Mouse (Mus musculus) midbrain, embryonic 10.5 days (tissue): ENCODE results near the gene Plod1. TPM values are rescaled to one million over a fixed set of nuclear protein-coding genes. Genes with fewer than 3 reads are reported as not detected.

Experiments
- DNase-seq: peaks from one replicate; pipeline ENCODE4 v3.0.0-alpha.2; 2017; ENCODE audit warnings: low spot score
- H3K27ac ChIP-seq: fragments of 300-500 bp; sonication (generic); replicated peaks from 2 replicates; pipeline ENCODE4 v1.5.1; 2016; ENCODE audit warnings: mild to moderate bottlenecking
- H3K27me3 ChIP-seq: fragments of 300-500 bp; sonication (generic); 2 replicates; pipeline ENCODE4 v1.6.1; 2016; ENCODE audit warnings: low read depth, mild to moderate bottlenecking; ENCODE audit not compliant: poor library complexity, severe bottlenecking
- H3K36me3 ChIP-seq: fragments of 300-500 bp; sonication (generic); 2 replicates; pipeline ENCODE4 v1.6.1; 2016; ENCODE audit warnings: mild to moderate bottlenecking, moderate library complexity
- H3K4me1 ChIP-seq: fragments of 300-500 bp; sonication (generic); 2 replicates; pipeline ENCODE4 v1.6.1; 2016
- H3K4me3 ChIP-seq: fragments of 300-500 bp; sonication (generic); 2 replicates; pipeline ENCODE4 v1.5.1; 2016; ENCODE audit warnings: mild to moderate bottlenecking, moderate library complexity
- H3K9me3 ChIP-seq: fragments of 300-500 bp; sonication (generic); replicated peaks from 2 replicates; pipeline ENCODE4 v1.6.1; 2016; ENCODE audit warnings: mild to moderate bottlenecking
- WGBS: fragments of 180-500 bp; shearing (Covaris S2); methylation state at CpG from one replicate; pipeline ENCODE4 v1.1.7; 2016; 5-methylcytosine and 5-hydroxymethylcytosine counted together
- polyA plus RNA-seq: library from polyadenylated mRNA; unstranded; fragments of >200 nt; fragmentation: Nextera tagmentation; extraction: Ambion mirVana; gene quantifications from 2 replicates; pipeline ENCODE4 v1.2.1, GENCODE M21; 2016

The Plod1 gene
- polyA plus RNA-seq, 1 experiment from 2014 or later, result 26.9 TPM

DNA sequence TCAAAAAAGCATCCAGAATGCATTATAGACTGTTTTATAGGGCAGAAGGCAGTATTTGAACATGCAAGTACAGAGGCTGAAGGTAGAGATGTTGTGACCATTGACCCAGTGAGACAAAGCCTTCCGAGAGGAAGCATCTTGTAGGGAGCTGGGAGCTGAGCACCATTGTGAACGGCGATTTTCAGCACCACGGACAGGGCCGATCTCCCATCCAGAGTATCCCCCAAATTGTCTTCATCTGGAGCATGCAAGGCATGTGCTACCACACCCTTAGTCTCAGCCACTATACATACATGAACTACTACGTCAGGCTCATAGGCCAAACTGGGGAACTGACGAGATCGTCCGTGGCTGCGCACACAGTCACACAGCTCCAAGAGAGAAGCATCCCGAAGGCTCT is 20.6 kb upstream of the Plod1 start:
- peak; percentile 47 for DNase-seq
- WGBS, result 40% methylated on average over 11 of the region's 11 CpGs

DNA sequence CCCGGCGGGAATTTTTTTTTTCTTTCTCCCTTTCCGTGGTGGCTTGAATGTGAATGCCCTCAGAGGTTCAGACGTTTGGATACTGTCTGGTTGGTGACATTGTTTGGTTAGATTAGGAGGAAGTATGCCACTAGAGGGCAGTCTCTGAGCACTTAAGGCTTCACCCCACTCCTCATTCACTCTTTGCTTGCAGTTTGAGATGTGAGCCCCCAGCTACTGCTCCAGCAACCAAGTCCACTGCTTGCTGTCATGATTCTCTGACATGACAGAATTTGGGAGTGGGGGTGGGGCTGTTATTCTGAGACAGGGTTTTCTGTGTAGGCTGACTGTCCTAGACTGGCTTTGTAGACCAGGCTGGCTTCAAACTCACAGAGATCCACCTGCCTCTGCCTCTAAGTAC is 17.0 kb upstream of the Plod1 start:
- Histone ChIP-seq H3K27me3 (no peaks in the 10 kb centered on the region), H3K4me3 (no peak overlapping the region), H3K4me1 (no peaks in the 10 kb centered on the region), H3K27ac (no peak overlapping the region), H3K9me3 (no peaks in the 10 kb centered on the region), H3K36me3 (peaks cover 3% of the 10 kb centered on the region)
- DNase-seq, result no peak
- 16% methylated on average over 4 of the region's 4 CpGs for WGBS

More for the DNA sequence above, 20.6 kb upstream of the Plod1 start:
- Histone ChIP-seq H3K27me3 (no peaks in the 10 kb centered on the region), H3K36me3 (no peaks in the 10 kb centered on the region), H3K4me1 (no peaks in the 10 kb centered on the region), H3K4me3 (no peak overlapping the region), H3K9me3 (no peaks in the 10 kb centered on the region), H3K27ac (no peak overlapping the region)

DNA sequence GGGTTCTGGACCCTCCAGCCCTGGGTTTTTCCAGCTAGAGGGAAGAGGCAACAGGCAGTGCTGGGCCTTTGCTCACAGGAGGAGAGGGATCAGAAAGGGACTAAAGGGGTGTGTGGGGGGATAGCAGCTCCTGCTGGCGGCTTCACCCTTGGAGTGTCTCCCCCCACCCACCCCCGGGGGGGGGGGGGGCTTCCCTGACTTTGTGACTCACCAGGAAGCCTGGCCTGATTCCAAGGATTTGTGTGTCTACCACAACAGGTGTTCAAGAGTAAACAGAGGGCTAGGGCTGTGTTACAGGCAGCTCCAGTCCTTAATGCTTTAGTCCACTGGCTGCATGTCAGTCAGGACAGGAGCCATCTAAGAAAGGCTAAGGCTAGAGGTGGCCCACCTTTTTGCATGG is 10.9 kb upstream of the Plod1 start:
- peaks cover 11% of the 10 kb centered on the region for H3K4me1 ChIP-seq
- WGBS, result 39% methylated on average over 2 of the region's 2 CpGs
- no peak overlapping the region for H3K4me3 ChIP-seq
- no peaks in the 10 kb centered on the region for H3K9me3 ChIP-seq
- H3K27ac ChIP-seq, result no peak overlapping the region
- no peaks in the 10 kb centered on the region for H3K27me3 ChIP-seq
- DNase-seq, result no peak
- H3K36me3 ChIP-seq, result peaks cover 61% of the 10 kb centered on the region

DNA sequence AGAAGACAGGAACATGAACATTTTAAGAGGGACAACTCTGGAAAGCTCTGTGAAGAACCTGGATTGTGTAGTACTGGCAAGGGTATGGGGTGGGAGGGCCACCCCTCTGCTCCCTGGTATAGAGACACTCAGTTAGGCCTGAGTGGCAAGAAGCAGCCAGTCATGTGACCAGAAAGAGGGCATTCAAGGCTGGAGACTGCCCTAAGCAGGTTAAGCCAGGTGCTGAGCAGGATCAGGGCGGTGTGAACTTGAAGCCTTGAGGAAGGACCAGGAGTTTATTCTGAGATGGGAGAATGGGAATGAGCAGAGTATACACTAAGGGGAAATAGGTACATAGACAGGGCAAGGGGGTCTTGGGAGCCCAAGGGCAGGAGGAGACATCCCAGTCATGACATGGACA is 6.4 kb upstream of the Plod1 start:
- peaks cover 38% of the 10 kb centered on the region for H3K4me1 ChIP-seq
- 92% methylated on average over 1 of the region's 1 CpGs for WGBS
- peaks cover 53% of the 10 kb centered on the region for H3K36me3 ChIP-seq
- no peaks in the 10 kb centered on the region for H3K9me3 ChIP-seq
- no peak overlapping the region for H3K4me3 ChIP-seq
- no peak overlapping the region for H3K27ac ChIP-seq
- DNase-seq, result no peak
- H3K27me3 ChIP-seq, result peaks cover 2% of the 10 kb centered on the region; the same call in 1 of the 2 replicates

DNA sequence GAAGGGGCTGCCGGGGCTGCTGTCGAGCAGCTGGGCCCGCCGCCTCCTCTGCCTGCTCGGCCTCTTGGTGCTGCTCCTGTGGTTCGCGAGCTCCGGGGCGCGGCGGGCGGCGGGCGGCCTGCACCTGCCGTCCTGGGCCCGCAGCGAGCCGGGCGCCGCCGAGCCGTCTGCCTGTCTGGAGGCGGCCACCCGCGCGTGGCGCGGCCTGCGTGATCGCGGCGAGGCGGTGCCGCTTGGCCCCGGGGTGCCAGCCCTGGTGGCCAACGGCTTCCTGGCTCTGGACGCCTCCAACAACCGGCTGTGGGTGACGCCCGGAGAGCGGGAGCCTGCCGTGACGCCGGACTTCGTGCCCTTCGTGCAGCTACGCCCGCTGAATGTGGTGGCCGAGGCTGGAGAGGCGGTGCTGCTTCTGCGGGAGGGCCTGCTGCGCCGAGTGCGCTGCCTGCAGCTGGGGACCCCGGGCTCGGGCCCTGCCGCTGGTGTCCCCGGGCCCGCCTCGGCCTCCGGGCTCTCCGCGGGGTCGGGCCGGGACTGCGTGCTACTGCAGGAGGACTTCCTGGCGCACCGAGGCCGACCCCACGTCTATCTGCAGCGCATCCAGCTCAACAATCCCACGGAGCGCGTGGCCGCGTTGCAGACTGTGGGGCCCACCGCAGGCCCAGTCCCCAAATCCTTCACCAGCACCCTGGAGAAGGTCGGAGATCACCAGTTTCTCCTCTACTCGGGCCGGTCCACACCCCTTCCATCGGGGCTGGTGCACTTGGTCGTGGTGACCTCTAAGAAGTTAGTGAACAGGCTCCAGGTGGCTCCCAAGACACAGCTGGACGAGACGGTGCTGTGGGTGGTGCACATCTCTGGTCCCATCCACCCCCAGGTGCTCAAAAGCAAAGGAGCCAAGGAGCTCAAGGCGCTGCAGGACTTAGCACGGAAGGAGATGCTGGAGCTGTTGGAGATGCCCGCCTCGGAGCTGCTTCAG is 4.8 kb upstream of the Plod1 start:
- WGBS, result 7% methylated on average over 88 of the region's 88 CpGs
- peaks cover 48% of the 10 kb centered on the region for H3K4me1 ChIP-seq
- peak overlapping the region; percentile 99 for H3K4me3 ChIP-seq
- H3K9me3 ChIP-seq, result no peaks in the 10 kb centered on the region
- H3K27me3 ChIP-seq, result peaks cover 11% of the 10 kb centered on the region; the same call in 1 of the 2 replicates
- DNase-seq, result peak; percentile 40
- H3K36me3 ChIP-seq, result peaks cover 36% of the 10 kb centered on the region
- peak overlapping the region; percentile 82 for H3K27ac ChIP-seq

DNA sequence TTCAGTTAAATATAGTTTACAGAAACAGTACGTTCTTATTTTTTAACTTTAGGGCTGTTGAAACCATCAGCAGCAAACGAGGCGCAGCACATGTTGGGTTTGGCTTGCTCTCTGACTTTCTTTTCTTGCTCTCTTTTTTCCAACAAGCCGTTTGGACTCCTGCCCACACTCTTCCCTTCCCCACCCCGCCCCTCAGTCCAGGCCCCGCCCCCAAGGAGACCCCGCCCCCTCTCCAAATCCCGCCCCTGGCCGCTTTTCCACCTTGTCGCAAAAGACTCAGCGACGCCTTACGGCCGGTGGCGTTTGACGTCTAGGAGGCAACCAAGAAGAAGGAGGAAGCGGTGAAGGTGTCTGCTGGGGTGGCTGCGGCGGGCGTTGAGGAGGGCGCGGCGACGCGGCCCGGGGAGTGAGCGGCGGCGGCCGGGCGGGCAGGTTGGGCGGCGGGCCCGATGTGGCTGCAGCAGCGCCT is 4.0 kb upstream of the Plod1 start, which contains the start of gene 2510039O18Rik:
Gene 2510039O18Rik, plus strand, starts transcription at position 320 of the 469 bp plus-strand sequence.
- Histone ChIP-seq H3K4me3 (peak within 1 kb of the TSS; percentile 99), H3K4me1 (peaks cover 54% of the 10 kb centered on the region), H3K27ac (peak within 1 kb of the TSS; percentile 82), H3K9me3 (no peaks in the 10 kb centered on the region), H3K36me3 (peaks cover 29% of the 10 kb centered on the region), H3K27me3 (peaks cover 11% of the 10 kb centered on the region; the same call in 1 of the 2 replicates)
- DNase-seq, result peak; percentile 92
- 3% methylated on average over 35 of the region's 35 CpGs for WGBS

DNA sequence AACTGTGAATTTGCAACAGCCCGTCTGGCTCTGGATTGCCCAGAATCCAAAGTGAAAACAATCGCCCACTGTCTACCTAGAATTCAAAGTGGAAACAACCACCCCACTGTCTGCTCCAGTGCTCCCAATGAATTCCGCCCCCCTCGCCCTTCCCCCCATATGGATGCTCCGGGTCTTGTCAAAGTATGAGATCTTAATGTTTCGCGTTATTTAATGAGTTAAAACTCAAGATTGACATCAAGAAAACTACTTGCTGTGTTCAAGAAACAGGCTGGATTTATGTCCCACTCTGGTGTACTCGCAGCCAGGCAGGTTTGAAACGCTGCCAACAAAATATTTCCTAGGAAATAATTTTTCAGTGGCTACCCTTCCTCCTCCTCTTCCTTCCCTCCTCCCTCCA is 3.5 kb upstream of the Plod1 start:
- H3K27ac ChIP-seq, result peak overlapping the region; percentile 50; the same call in 1 of the 2 replicates
- H3K36me3 ChIP-seq, result peaks cover 24% of the 10 kb centered on the region
- WGBS, result 58% methylated on average over 9 of the region's 9 CpGs
- no peaks in the 10 kb centered on the region for H3K9me3 ChIP-seq
- DNase-seq, result no peak
- H3K27me3 ChIP-seq, result peaks cover 11% of the 10 kb centered on the region; the same call in 1 of the 2 replicates
- H3K4me1 ChIP-seq, result peaks cover 54% of the 10 kb centered on the region
- H3K4me3 ChIP-seq, result peak overlapping the region; percentile 99

DNA sequence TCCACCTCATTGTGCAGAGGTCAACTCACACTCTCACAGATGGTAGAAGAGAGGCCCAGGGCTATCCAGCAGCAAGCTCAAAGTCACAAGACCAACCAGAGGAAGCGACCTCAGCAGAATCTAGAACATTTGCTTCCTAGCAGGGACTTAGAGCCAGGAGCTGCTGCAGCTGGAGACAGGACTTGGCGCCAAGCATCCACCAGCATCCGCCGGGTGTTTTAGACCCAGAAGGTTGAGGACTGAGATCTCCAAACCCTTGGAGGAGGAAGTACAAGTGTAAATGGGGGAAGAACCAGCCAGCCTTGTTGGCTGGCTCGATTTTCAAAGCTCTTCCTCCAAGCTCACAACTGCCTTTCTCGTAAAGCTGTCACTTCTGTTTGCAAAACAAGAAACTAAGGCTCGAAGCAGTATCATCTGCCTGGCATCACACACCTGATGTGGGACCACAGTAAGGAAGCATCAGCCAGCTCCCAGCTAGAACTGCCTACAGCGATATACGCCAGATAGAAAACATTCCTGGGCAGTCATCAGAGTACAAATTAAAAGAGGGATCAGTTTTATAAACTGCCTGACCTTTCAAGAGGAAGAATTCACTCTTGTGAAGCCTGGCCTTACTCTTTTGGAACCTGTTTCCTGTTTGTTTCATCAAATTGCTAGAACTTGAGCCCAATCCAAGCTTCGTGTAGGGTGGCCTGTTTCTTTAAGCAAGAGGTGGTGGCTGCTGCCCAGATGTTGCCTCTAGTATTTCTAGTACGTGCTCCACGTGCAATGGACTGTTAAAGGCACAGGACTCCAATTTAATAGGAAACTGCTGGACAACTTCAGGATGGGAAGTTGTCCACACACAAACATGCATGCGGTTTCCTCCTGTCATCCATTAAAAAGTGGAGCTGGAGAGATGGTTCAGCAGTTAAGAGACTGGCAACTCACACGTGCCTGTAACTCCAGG is 1.9 kb upstream of the Plod1 start:
- no peak for DNase-seq
- 79% methylated on average over 14 of the region's 14 CpGs for WGBS
- no peak overlapping the region for H3K4me3 ChIP-seq
- no peaks in the 10 kb centered on the region for H3K9me3 ChIP-seq
- H3K4me1 ChIP-seq, result peaks cover 52% of the 10 kb centered on the region
- no peak overlapping the region for H3K27ac ChIP-seq
- peaks cover 7% of the 10 kb centered on the region; the same call in 1 of the 2 replicates for H3K36me3 ChIP-seq
- H3K27me3 ChIP-seq, result peaks cover 11% of the 10 kb centered on the region; the same call in 1 of the 2 replicates

DNA sequence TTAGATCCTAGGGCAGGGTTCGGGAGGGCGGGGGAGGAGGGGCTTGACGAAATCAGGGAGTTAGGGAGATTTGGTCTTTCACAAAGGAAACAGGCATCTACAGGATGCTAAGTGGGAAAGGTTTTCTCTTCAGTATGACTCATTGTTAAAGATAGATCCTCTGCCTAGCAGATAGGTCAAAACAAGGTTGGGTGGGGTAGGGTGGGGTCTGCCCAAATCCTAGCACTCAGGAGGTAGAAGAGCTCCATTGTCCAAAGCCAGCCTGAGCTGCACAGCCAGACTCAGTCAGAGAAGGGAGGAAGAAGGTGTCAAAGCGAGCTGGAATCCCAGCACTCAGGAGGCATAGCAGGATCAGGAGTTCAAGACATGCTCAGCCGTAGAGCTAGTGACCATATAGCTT is 919 bp upstream of the Plod1 start:
- H3K27me3 ChIP-seq, result peaks cover 11% of the 10 kb centered on the region; the same call in 1 of the 2 replicates
- no peaks in the 10 kb centered on the region for H3K36me3 ChIP-seq
- H3K4me3 ChIP-seq, result no peak overlapping the region
- DNase-seq, result no peak
- peaks cover 43% of the 10 kb centered on the region for H3K4me1 ChIP-seq
- H3K27ac ChIP-seq, result no peak overlapping the region
- WGBS, result 48% methylated on average over 5 of the region's 5 CpGs
- H3K9me3 ChIP-seq, result no peaks in the 10 kb centered on the region

DNA sequence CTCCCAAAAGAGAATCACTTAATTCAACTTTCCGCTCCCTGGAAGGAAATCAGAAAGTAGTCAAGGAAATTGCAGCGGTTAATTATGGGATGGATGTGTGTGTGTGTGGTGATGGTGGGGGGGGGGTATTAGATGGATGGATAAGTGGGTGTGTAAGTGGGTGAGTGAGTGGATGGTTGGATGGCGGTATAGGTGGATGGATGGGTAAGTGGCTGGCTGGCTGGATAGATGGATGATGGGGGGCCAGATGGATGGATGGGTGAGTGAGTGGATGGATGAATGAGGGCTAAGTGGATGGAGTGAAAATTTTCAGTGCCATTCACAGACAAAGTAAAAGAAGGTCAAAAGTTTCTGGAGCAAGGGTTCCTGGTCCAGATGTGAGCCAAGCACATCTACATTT is 454 bp upstream of the Plod1 start:
- peak overlapping the region; percentile 79 for H3K27ac ChIP-seq
- H3K27me3 ChIP-seq, result peaks cover 11% of the 10 kb centered on the region; the same call in 1 of the 2 replicates
- H3K9me3 ChIP-seq, result no peaks in the 10 kb centered on the region
- peak overlapping the region; percentile 64 for H3K4me3 ChIP-seq
- peaks cover 38% of the 10 kb centered on the region for H3K4me1 ChIP-seq
- 43% methylated on average over 3 of the region's 3 CpGs for WGBS
- H3K36me3 ChIP-seq, result no peaks in the 10 kb centered on the region
- no peak for DNase-seq

DNA sequence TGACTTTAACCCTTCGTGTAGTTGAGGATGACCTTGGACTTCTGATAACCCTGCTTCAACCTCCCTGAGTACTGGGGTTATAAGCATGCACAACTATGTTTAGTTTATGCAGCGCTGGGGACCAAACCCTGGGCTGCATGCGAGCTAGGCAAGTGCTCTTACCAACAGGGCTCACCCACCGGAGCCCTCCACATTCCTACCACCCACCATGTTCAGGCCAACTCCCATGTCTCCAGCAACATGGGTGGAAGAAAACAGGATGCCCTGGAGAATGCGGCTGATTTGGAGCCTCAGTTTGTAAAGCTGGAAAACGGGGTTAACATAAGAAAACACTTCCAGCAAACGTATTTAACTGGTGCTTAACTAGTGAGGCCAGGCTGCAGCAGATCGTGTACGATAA is 663 bp downstream of the Plod1 start:
- 22% methylated on average over 9 of the region's 9 CpGs for WGBS
- Histone ChIP-seq H3K27me3 (peaks cover 11% of the 10 kb centered on the region; the same call in 1 of the 2 replicates), H3K4me1 (peaks cover 28% of the 10 kb centered on the region), H3K9me3 (no peaks in the 10 kb centered on the region), H3K36me3 (peaks cover 5% of the 10 kb centered on the region; the same call in 1 of the 2 replicates), H3K27ac (peak overlapping the region; percentile 79; the same call in 1 of the 2 replicates), H3K4me3 (peak overlapping the region; percentile 64)
- DNase-seq, result no peak

DNA sequence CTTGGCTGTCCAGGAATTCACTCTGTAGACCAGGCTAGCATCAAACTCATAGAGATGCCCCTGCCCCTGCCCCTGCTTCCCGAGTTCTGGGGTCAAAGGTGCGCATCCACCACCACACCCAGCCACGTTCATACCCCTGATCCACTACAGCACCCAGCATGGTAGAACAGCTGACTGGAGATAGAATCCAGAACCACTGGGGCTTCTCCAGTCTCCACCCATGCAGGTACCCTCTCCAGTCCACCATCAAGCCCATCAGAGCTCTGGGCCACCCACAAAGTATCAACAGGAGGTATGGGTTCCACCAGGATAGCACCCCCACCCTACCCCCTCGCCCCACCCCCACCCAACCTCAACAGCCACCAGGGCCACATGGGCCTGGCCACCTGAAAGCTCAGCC is 2.0 kb downstream of the Plod1 start:
- H3K4me1 ChIP-seq, result peaks cover 16% of the 10 kb centered on the region
- peaks cover 8% of the 10 kb centered on the region; the same call in 1 of the 2 replicates for H3K36me3 ChIP-seq
- H3K27ac ChIP-seq, result no peak overlapping the region
- H3K27me3 ChIP-seq, result peaks cover 11% of the 10 kb centered on the region; the same call in 1 of the 2 replicates
- no peak for DNase-seq
- no peaks in the 10 kb centered on the region for H3K9me3 ChIP-seq
- no peak overlapping the region for H3K4me3 ChIP-seq
- 79% methylated on average over 4 of the region's 4 CpGs for WGBS
